Mouse (Mus musculus) kidney, adult 8-10 months (tissue): ENCODE measurements at regions not wholly inside any gene's neighbourhood (a gene's known extent, or its start where the extent isn't known, plus 50 kb on each side); places are given as distances from the start of the nearest gene placed in this dataset.

Source experiments
- DNase-seq, 2 experiments: peaks; one replicate each; pipeline ENCODE4 v3.0.0; 2022

DNA sequence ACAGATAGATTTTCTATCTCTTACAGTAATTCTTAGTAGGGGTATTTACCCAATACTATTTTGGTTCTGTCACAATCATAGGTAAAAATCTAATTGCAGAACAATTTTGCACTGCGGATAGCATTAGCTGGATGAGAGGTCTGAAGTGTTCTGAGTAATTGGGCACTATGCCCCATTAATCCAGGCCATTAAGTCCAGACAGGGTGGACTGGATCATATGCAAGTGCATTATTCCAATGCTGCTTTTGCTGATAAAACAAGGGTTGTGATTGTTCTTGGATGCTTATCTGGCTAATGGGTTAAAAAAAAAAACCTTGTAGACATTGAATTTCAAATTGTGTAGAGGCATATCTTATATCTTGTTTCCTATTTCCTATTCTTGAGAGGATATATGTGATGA, 1732.6 kb upstream of the Gm6569 start:
- no peak for DNase-seq

DNA sequence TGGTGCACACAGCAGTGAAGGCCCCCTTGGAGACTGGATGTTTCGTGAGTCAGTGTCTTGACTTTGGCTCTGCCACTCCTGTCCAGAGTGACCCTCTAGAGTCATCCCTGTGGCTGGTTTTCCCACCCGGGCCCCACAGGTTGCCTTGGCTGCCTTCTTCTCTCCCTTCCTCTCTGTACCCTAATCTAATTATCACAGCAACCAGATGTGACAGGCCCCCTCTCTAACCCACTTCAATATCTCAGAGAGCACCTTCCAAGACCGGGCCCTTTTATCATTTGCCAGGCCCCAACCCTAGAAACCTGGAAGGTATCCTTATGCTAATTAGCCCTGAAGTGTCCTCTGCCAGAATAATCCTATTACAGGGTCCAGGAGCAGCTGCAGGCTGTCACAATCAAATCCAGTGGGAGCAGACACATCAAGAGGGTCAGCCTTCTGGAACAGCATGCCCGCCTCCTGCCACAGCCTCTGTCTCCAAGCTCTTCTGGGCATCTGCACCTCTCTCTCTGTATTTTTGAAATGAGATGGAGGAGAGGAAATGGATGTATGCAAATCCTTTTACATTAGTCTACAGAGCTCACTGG, 1728.4 kb upstream of the Gm6569 start:
- DNase-seq: no peak

DNA sequence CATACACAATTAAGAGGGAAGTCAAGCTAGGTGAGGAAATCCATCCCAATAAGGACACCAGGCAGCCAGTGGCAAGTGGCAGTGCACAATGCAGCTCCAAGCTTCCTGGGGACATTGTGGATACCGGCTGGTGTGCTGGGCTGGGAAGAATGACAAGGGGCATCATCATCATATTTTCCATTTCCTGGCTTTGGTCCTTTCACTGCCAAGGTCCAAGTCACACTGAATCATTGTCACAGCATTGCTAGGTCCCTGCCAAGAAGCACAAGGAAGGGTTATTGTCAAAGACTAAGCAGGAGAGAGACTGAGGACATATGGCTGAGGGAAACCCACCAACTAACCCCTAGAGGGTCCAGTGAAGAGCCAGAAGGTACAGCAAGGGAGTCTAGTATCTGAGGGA, 1723.8 kb upstream of the Gm6569 start:
- no peak for DNase-seq

DNA sequence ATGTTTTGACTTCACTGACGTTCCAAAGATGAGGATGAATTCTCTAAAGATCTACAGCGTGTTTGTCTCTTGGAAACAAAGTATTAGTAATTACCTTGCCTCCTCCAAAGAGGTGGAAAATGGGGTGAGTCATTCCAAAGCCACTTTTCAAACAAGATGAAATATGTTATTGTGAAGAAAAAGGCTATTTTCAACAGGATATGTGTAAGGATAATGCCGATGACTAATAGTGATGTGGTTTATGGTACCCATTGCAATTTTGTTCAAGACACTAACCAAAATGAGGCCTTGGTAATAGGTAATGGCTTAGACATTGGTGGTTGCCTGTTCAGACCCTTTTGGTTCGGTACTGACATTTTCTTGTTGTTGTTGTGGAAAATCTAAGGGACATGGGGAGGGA, 1717.6 kb upstream of the Gm6569 start:
- no peak for DNase-seq

DNA sequence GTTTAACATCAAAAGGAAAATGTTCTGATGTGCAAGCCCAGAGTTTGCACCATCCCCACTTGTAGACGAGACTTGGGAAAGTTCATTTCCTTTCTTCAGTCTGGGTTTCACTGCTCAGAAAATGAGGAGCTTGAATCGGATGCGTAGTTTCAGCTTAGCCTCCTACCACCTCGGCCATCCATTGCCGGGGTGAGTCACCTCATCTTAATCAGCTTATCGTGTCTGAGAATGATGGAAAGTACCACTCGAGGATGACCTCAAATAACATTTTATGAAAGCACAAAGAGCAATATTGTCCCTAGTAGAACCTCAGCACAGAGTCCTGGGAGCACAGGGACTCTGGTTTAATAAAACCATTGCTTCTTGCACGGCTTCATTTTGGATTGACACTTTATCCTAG, 1700.1 kb upstream of the Gm6569 start:
- DNase-seq: no peak

DNA sequence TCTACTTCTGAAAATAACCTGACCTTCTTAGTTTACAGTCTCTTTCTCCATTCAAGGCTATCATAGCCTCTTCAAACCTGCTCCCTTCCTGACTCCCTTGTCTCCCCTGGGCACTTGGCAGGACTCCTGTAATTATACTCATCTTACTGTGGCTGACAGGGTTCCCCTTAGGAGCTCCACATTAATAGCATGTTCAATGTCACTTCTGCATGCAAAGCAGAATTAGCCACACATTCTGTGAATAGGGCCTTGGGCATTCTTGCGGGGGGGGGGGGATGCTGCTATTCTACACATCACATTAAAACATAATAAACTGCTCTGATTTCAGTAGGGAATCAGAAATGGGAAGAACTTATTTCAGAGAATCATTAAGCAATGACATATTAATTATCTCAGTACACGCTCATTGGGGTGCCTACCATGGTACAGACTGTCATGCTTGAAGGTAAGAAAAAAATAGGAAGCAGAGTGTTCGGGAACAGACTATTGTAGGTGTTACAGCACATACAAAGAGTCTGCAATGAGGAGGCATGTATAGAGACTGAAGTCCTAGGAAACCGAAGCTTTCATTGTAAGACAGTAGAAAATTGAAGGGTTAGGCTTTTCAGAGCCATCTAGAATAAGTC, 1698.3 kb upstream of the Gm6569 start:
- DNase-seq: no peak

DNA sequence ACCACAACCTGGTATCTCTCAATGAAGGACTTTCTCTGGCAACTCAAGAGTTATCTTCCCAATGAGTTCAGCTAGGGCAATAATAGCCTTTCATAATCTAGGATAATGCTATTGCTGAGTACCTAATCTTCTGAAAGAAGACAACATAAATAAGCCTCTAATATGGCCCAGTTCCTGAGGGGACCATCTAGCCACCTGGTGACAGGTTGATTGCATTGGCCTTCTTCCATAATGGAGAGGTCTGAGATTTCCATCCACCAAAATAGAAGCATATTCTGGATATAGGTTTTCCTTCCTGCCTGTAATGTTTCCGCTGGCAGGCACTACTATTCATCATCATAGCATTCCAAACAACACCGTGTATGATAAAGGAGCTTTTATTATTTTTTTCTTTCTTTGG, 1694.2 kb upstream of the Gm6569 start:
- DNase-seq: no peak

DNA sequence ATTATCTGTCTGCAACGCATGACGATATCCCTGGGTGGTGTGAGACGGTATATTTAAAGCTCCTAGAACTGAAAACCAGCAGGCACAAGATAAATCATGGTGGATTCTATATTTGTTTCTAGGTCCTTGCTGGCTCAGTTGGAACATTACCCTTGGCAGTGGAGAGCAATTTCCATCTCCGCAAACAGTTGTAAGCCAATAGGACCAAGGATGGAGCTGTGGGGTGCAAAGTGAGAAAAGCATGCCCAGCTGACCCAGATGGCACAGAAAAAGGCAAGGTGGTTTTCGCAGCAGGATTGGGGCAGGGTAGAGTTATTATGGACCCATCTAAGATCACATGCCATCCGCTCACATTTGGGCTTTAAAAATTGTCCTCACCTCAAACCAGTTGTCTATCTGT, 1683.8 kb upstream of the Gm6569 start:
- no peak for DNase-seq

DNA sequence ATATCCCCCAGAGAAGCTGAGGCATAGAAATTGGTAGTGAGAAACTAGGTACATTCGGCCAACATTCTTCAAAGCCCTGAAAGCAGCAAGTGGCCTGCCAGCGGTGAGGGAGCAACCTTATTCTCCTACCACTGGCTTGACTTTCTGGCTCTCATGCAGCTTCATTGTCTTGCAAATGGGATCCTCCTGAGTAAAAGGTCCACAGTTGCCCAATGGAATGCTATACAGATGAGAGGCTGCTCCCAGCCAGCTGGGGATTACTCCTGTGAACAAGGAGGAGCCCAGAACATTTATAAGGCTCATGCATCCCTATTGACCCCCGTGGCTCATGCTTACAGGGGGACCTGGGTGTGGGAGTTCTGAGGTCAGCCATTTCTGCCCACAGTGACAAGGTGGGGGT, 1675.9 kb upstream of the Gm6569 start:
- DNase-seq: no peak

DNA sequence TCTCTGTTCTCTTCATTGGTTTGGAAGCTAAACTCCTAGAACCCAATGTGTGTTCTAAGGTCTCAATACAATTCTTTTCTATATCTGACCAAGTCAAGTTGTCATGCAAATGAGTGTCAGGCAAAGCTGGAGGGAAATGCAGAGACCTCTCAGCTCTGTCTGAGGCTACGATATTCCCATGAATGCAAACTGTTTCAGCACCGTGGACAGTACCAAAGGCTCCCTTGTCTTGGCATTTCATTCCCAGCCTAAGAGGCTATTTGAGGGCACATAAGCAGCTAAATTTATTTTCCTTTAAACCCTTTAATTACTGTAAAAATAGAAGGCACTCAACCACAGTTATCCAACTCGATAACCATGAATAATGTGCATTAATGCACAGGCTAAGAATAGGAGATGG, 1633.5 kb upstream of the Gm6569 start:
- DNase-seq: peak in 1 of 2 experiments; percentile 8

DNA sequence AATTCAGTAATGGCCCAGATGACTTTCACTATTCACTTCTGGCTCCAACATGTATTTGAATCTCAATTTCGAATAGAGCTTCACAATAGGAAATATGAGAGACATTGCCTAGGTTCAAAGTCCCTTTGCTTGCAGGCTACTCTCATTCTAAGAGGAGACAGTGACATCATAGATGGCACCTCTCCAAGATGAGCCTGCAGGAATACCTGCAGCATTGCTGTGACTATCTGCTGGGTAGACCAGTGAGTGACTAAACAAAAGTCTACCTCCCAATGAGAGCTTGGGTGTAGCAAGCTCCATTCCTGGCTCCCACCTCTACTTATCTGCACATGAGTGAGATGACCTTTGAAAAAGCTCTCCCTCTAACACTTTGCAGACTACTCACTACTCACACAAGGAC, 1632.6 kb upstream of the Gm6569 start:
- peak in 1 of 2 experiments; percentile 2 for DNase-seq

DNA sequence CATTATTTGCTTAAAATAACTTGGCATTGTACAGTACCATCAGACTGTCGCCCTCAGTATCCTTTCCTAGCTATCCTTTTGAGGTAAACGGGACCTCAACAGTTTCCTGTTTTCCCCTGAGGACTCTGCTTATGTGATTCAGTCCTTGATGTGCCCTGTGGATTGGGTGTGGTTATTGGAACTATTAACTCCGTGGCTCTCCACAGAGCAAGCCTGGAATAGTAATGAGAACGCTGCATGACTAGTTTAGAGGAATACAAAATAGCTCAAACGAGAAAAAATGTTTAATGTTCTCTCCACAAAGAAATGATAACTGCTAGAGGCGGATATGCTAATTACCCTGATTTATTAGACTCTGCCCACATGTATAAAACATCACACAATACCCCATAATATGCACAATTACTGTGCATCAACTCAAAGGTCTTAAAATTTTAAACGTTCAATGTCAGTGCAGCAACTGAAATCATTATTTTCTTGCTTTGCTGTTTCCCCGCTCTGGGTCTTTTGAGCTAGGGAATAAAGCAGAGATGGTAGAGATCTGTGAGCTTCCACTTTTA, 1629.0 kb upstream of the Gm6569 start:
- DNase-seq: no peak

DNA sequence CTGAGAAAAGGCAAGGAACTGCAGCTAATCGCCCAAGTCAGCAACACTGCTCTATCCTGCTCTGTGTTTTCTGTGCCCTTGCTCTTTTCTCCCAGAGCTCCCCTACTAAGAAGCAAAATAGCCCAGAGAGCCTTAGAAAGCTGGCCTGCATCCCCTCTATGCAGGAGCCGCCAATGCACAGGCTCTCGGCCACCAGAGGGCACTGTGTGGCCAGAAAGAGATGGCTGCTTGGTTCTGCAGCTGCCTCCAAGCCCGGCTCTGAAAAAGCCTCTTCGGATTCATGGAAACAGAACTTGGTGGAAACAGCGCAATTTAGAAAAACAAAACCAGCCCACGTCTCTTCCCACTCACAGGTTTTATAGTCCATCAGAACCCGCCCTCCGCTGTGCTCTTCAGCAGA, 1628.4 kb upstream of the Gm6569 start:
- peak; percentile 11 to 63 for DNase-seq

DNA sequence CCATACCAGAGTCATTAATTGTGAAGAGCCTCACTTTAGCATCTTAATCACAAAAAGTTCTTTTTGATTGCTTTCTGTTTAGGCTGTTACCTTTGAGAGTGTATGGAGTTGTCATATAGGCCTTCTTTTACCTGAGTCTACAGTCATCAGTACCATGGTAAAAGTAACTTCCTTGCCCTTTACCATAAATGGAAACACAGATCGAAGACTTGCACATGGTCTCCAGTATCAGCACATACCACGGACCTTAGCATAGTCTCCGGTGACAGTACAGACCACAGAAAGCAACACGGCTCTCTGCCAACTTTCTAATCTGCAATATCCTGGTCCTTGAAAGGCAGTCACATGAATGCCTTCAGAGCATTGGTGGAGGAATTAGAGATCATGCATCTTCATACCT, 1626.8 kb upstream of the Gm6569 start:
- no peak for DNase-seq

DNA sequence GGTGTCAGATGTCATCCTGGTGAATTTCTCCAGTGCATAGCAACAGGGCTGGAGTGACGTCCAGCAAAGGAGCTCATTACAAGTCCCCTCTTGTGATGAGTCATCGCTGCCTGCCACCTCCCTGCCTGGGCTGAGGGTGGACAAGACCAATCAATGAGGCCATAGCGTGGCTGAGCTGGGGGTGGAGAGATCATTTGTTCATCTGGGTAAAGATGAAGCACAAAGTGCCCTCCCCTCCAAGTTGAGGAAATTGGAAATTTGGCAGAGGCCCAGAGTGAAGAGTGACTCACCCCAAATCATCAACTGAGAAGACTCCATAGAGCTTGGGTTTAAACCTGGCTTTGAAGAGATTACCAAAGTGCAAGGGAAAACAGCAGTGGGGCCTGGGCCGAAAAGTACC, 1626.3 kb upstream of the Gm6569 start:
- DNase-seq: no peak

DNA sequence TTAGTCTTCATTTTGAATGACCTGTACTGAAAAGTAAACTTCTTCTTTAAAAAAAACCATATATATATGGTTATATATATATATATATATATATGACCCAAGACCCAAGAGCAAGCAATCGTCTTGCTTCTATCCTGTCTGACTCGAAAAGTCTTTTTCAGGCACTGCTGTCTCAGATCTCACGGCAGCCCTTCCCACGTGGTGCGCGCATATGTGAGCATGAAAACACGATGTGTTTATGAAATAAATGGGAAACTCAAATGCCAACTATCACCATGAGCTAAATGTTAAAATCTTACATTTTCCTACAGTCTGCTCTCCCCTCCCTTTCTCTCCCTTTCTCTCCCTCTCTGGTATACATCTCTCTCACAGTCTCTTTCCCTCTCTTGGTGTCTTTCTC, 1625.4 kb upstream of the Gm6569 start:
- no peak for DNase-seq

DNA sequence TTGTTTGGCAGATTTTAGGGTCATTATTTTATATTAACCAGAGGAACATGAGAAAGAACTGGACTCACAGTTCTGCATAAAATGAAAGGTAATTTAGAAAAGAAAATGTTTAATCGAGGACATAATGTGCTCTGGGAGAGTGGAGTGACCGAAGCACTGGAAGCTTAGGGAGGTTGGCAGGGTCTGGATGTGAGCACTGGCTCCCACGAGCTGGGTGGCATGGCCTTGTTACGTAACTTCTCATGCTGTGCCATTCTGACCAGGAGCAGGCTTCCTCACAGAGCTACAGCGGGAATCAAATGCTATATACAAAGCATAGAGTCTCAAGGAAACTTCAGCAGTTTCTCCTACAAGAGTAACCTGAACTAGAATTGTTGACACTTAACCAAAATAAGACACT, 1616.6 kb upstream of the Gm6569 start:
- DNase-seq: peak in 1 of 2 experiments; percentile 25

DNA sequence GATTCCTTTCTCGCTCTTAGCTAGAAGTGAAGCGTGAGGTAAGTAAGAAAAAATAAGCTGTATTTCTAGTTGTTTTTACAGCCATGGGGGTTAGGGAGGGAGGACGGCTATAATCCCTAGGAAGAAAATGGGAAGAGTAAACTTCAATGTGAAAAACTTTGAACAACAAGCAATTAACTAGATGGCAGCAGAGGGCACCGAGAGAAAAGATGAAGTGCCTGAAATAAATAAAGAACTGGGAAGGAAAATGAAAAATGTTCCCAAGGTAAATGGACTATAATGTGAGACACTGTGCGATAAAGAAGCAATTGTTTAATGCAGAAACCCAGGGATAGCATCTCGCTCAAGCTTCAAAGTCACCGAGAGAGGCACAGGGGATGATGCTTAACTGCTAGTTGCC, 1614.4 kb upstream of the Gm6569 start:
- no peak for DNase-seq

DNA sequence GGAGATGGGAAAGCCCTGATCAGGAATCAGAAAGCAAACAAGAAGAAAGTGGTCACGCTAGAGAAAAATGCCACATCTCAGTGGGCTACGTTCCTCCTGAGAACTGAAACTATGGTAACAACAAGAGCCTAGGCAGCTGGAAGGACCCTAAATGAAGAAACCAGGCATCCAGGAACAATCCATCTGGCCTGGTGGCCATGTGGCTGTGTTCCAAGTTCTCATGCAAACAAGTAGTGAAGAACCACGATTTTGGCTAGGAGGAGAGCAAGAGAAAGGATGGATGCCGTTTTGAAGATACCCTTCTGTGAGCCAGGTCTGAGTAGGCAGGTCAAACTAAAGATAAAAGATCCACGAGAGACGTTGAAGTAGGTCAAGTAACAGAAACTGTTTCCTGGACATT, 1613.6 kb upstream of the Gm6569 start:
- no peak for DNase-seq

DNA sequence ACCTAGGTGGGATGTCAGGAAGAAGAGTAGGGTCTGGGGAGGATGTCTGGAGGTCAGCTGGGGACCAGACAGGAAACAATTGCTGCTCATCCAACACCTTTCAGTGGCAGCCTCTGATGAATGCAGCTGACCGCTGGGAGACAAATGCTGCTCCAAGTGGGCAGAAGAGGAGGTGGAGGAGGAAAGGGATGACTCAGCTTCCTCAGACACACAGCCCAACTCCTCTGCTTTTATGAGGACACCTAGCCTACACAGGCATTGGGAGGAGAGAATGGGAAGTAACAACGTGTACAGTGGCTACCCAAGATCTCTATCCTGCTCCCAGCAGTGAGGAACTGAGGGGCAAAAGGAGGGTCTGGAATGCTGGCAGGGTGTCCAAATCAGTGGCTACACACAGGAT, 1602.0 kb upstream of the Gm6569 start:
- DNase-seq: no peak

DNA sequence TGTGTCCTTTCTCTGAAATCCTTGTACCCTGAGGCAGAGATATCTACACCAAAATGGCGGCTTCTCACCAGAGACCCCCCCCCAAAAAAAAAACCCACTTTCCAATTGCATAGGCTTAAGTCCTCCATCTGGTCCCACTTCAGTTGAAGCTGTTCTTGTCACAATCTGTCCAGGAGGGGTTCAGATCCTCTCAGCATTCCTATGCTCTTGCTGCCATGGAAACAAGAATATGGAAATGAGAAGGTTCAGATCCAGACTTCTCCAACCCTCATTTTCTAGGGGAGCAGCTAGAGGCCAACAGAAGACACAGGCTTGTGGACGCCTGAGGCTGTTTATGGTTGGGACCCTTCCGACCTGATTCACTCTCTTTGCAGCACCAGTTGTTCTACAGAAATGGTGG, 1569.7 kb upstream of the Gm6569 start:
- DNase-seq: no peak

DNA sequence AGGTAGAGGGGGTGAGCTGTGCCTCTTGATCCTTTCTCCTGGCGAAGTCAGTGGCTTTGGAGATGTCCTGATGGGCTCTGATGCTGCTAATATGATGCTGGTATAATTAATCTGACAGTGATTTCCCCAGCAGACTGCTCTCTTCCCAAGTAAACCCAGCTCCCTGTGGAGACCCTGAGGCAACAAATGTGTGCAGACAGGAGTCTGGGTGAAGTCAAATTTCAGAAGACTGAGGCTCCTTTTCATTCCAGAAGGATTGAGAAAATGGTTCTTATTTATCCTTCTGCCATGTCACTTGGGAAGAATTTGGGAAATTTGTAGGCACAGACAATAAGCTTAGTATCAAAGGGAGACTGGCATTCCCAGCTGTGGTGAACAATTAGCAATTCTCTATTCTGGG, 1550.5 kb upstream of the Gm6569 start:
- no peak for DNase-seq

DNA sequence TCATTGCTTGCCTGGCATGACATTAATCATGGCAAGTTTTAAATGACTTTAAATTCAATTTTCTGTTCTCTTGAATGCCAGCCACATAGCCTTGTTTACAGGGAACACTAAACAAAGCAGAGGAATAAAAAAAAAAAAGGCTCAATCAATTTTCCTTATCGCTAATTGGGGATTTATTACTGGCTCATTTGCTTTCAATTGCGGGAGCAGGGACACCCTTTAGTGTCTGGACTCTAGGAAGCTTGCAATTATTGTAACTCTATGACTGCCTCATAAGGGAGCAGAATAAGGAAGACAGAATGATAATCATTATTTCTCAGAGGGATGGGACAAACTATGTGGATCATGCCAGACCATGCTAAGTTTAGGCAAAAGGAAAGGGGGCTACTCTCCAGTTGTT, 1537.7 kb upstream of the Gm6569 start:
- no peak for DNase-seq

DNA sequence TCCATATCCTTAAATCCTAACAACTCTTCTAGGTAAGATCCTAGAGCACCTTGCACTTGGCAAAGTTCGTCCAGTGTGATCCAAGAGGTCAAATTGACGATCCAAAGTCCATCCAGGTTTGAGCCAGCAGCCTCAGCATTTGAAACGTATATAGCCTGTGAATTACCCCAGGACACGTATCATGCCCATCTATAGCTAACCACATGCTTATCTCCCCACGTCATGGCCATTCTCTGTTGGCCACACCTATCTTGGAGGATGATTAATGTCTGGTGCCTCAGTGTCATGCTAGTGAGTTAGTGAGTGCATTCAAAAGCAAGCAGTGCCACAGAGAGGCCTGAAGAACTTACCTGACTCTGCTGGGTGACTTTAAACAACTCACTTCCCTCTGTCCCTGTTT, 1521.9 kb upstream of the Gm6569 start:
- DNase-seq: no peak

DNA sequence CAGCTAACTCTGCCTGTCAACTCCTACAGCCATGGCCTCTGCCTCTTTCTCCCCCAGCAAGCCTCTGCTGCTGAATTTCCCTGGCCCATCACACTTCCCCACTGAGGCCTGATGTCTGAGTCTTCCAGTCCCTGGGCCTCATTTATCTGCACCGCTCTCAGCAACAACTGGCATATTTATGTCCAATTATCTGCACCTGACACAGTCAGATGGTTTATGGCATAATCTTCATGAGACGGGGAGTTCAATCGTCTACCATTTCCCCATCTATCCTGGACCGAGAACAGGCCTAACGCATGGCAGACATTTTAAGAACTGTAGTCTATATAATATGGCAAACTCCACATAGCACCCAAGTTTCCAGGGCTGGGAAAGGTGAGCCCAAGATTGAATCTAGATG, 1512.8 kb upstream of the Gm6569 start:
- DNase-seq: no peak
